Mouse (Mus musculus) forebrain, embryonic 11.5 days (tissue): ENCODE data around the gene Mga. TPM values are rescaled to one million over a fixed set of nuclear protein-coding genes. Genes with fewer than 3 reads are reported as not detected.

Experiments used
- ATAC-seq: fragments of 200-750 bp; cut with Nextera tagmentation; replicated peaks from 2 replicates; pipeline ENCODE4 v1.8.0; 2017; ENCODE audit warnings: moderate TSS enrichment; ENCODE audit not compliant: low FRiP score
- DNase-seq: peaks from one replicate; pipeline ENCODE4 v3.0.0-alpha.2; 2017; ENCODE audit warnings: low spot score
- H3K27ac ChIP-seq: fragments of 300-500 bp; sonication (generic); 2 replicates; pipeline ENCODE4 v1.5.1; 2014; ENCODE audit warnings: low read depth, low read length
- H3K27me3 ChIP-seq: fragments of 300-500 bp; sonication (generic); 2 replicates; pipeline ENCODE4 v1.6.1; 2014; ENCODE audit warnings: mild to moderate bottlenecking, low read length, mixed read lengths; ENCODE audit not compliant: control insufficient read depth, insufficient read depth
- H3K36me3 ChIP-seq: fragments of 300-500 bp; sonication (generic); 2 replicates; pipeline ENCODE4 v1.6.1; 2014; ENCODE audit warnings: mild to moderate bottlenecking, low read length, moderate library complexity, mixed read lengths; ENCODE audit not compliant: control insufficient read depth, insufficient read depth
- H3K4me1 ChIP-seq: fragments of 300-500 bp; sonication (generic); replicated peaks from 2 replicates; pipeline ENCODE4 v1.6.1; 2014; ENCODE audit warnings: low read length, mixed read lengths; ENCODE audit not compliant: control insufficient read depth, insufficient read depth
- H3K4me2 ChIP-seq: fragments of 300-500 bp; sonication (generic); 2 replicates; pipeline ENCODE4 v1.6.1; 2014; ENCODE audit warnings: low read depth, mild to moderate bottlenecking, low read length, moderate library complexity, mixed read lengths; ENCODE audit not compliant: severe bottlenecking
- H3K4me3 ChIP-seq: fragments of 300-500 bp; sonication (generic); 2 replicates; pipeline ENCODE4 v1.5.1; 2014; ENCODE audit warnings: low read depth, low read length
- H3K9ac ChIP-seq: fragments of 300-500 bp; sonication (generic); 2 replicates; pipeline ENCODE4 v1.6.1; 2014; ENCODE audit warnings: low read length
- H3K9me3 ChIP-seq: fragments of 300-500 bp; sonication (generic); 2 replicates; pipeline ENCODE4 v1.6.1; 2016; ENCODE audit warnings: low read length, mixed read lengths; ENCODE audit not compliant: control insufficient read depth
- WGBS: fragments of 180-500 bp; shearing (Covaris S2); extraction: QIAGEN DNeasy Blood & Tissue Kit; methylation state at CpG from one replicate; pipeline ENCODE4 v1.1.7; 2014; 5-methylcytosine and 5-hydroxymethylcytosine counted together
- polyA plus RNA-seq: library from polyadenylated mRNA; unstranded; fragments of >200 nt; fragmentation: Nextera tagmentation; extraction: Ambion mirVana; gene quantifications from 2 replicates; pipeline ENCODE4 v1.2.1, GENCODE M21; 2014

Mga gene
- polyA plus RNA-seq, 1 experiment from 2014 or later, result 43.3 TPM

DNA sequence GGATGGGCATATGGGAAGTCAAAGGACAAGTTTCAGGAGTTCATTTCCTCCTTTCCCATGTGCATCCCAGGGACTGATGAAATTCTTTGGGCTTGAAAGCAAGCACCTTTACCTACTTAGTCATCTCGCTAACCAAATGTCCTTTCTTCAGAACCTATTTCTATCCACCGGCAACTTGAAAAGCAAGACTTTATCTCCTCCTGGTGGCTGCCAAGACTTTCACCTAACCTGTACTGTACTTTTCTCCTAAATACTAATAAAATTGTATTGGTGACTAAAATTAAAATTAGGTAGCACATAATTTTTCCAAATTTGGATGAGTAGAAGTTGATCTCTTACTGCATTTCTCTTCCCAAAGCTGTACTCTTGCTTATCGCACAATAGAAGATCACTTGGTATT, 9.8 kb upstream of the Mga start:
- no peaks in the 10 kb centered on the region for H3K36me3 ChIP-seq
- H3K9ac ChIP-seq, result no peak overlapping the region
- no peaks in the 10 kb centered on the region for H3K9me3 ChIP-seq
- no peaks in the 10 kb centered on the region for H3K4me1 ChIP-seq
- DNase-seq (no peak), ATAC-seq (no peak)
- no peak overlapping the region for H3K27ac ChIP-seq
- 90% methylated on average over 3 of the region's 3 CpGs for WGBS
- no peaks in the 10 kb centered on the region for H3K27me3 ChIP-seq
- H3K4me2 ChIP-seq, result no peak overlapping the region
- H3K4me3 ChIP-seq, result no peak overlapping the region

DNA sequence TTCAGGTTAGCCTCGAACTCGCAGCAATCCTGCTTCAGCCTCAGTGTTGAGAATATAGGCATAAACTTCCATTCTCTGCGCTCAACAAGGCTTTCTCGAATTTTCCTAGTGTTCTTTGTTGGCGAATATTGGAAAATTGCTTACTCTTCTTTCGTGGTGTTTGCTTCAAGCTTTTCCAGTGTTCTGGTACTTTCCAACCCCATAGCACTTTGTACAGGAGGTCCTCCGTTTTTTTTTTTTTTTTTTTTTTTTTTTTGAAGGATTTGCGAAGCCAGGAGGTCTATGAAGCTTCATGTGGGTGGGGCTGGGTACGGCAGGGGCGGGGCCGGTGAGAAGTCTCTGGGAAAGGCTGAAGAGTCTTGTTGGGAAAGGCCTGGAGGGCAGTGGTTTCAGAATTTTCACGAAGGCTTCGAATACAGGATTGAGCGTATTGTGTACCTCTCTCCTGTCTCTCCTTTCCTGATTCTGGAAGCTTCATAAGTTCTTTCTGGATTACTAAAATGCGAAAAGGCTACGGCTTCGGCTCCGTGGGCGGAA, 407 bp upstream of the Mga start:
- H3K4me2 ChIP-seq, result peak overlapping the region; percentile 81
- 16% methylated on average over 19 of the region's 19 CpGs for WGBS
- H3K4me1 ChIP-seq, result peaks cover 7% of the 10 kb centered on the region; the same call in 1 of the 2 replicates
- H3K27me3 ChIP-seq, result no peaks in the 10 kb centered on the region
- ATAC-seq, result peak; percentile 71
- peak overlapping the region; percentile 2; the same call in 1 of the 2 replicates for H3K27ac ChIP-seq
- H3K9me3 ChIP-seq, result no peaks in the 10 kb centered on the region
- H3K36me3 ChIP-seq, result no peaks in the 10 kb centered on the region
- peak overlapping the region; percentile 41 for H3K4me3 ChIP-seq
- peak overlapping the region; percentile 51 for H3K9ac ChIP-seq
- no peak for DNase-seq

GRCm38 (mm10) chr2:119898141-119898594, 1.1 kb downstream of the Mga start:
- 8% methylated on average over 19 of the region's 19 CpGs for WGBS
- H3K9me3 ChIP-seq, result no peaks in the 10 kb centered on the region
- H3K36me3 ChIP-seq, result no peaks in the 10 kb centered on the region
- H3K4me3 ChIP-seq, result peak overlapping the region; percentile 41
- ATAC-seq (peak; percentile 64; the same call in 1 of the 2 replicates), DNase-seq (peak; percentile 72)
- H3K27ac ChIP-seq, result no peak overlapping the region
- H3K4me1 ChIP-seq, result peaks cover 7% of the 10 kb centered on the region; the same call in 1 of the 2 replicates
- H3K4me2 ChIP-seq, result peak overlapping the region; percentile 81
- peak overlapping the region; percentile 51 for H3K9ac ChIP-seq
- no peaks in the 10 kb centered on the region for H3K27me3 ChIP-seq

DNA sequence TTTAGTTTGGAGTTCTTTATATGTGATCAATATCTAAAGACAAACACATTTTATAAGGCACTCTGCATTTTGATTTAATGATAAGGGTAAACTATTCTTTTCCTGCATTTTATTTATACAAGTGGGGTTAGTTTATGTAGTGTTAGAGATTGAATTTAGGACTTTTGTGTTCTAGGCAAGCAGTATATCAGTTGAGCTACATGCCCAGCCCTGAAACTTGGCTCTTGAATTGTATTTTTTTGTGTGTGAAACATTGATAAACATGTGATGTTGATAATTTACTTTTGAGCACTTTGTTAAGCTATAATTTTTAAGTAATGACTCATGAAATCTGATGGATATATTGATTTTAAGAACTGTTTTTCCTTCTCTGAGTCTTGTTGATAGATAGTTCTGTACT, 19.0 kb downstream of the Mga start:
- Histone ChIP-seq H3K9me3 (no peaks in the 10 kb centered on the region), H3K9ac (no peak overlapping the region), H3K4me3 (no peak overlapping the region), H3K27me3 (no peaks in the 10 kb centered on the region), H3K27ac (no peak overlapping the region), H3K36me3 (no peaks in the 10 kb centered on the region), H3K4me2 (no peak overlapping the region), H3K4me1 (no peaks in the 10 kb centered on the region)
- DNase-seq (no peak), ATAC-seq (no peak)

DNA sequence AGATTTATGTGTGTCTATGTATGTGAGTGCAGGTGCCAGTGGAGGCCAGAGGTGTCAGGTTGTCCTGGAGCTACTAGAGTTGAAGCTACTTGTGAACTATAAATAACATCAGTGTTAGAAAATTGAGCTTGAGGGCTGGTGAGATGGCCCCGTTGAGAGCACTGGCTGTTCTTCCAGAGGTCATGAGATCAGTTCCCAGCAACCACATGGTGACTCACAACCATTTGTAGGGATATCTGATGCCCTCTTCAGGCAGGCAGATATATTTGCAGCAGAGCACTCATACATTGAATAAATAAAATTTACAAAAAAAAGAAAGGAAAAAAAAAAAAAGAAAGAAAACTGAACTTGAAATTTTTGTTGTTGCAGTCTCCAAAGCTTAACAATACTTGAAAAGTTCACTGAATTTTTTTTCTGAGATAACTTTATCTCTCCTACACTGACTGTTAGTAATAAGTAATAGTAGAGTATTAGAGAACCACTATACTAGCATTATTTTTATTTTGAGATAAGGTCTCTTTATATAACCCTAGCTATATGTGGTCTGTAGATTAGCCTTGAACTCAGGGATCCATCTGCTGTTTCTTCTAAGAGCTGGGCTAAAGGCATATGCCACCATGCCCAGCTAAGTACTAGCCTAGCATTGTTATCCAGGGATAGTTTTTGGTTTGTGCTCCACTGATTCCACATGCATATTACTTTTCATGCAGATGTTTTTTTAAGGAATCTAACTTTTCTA, 20.8 kb downstream of the Mga start:
- no peak overlapping the region for H3K4me2 ChIP-seq
- WGBS, result 73% methylated on average over 1 of the region's 1 CpGs
- no peaks in the 10 kb centered on the region for H3K27me3 ChIP-seq
- no peak overlapping the region for H3K9ac ChIP-seq
- H3K4me3 ChIP-seq, result no peak overlapping the region
- H3K36me3 ChIP-seq, result no peaks in the 10 kb centered on the region
- no peak overlapping the region for H3K27ac ChIP-seq
- no peaks in the 10 kb centered on the region for H3K9me3 ChIP-seq
- H3K4me1 ChIP-seq, result no peaks in the 10 kb centered on the region
- ATAC-seq (no peak), DNase-seq (no peak)

- 54% methylated on average over 9 of the region's 9 CpGs for WGBS
- Histone ChIP-seq H3K36me3 (no peaks in the 10 kb centered on the region; the same call in 1 of the 2 replicates), H3K4me1 (no peaks in the 10 kb centered on the region; the same call in 1 of the 2 replicates), H3K4me2 (no peak overlapping the region), H3K9me3 (no peaks in the 10 kb centered on the region), H3K27ac (no peak overlapping the region), H3K9ac (no peak overlapping the region), H3K4me3 (no peak overlapping the region), H3K27me3 (no peaks in the 10 kb centered on the region)
- no peak for ATAC-seq
- DNase-seq, result no peak
These were observed 73.5 kb downstream of the Mga start for GRCm38 (mm10) chr2:119970571-119970970.

- Histone ChIP-seq H3K4me1 (no peaks in the 10 kb centered on the region; the same call in 1 of the 2 replicates), H3K9ac (no peak overlapping the region), H3K4me3 (no peak overlapping the region), H3K27me3 (no peaks in the 10 kb centered on the region), H3K4me2 (no peak overlapping the region), H3K9me3 (no peaks in the 10 kb centered on the region), H3K36me3 (no peaks in the 10 kb centered on the region; the same call in 1 of the 2 replicates), H3K27ac (no peak overlapping the region)
- DNase-seq, result no peak
- 86% methylated on average over 3 of the region's 3 CpGs for WGBS
- ATAC-seq, result no peak
These were observed 74.3 kb downstream of the Mga start for GRCm38 (mm10) chr2:119971316-119971715.

- Histone ChIP-seq H3K4me2 (peak overlapping the region; percentile 51), H3K27me3 (no peaks in the 10 kb centered on the region), H3K4me1 (no peaks in the 10 kb centered on the region; the same call in 1 of the 2 replicates), H3K36me3 (no peaks in the 10 kb centered on the region; the same call in 1 of the 2 replicates), H3K9ac (peak overlapping the region; percentile 64), H3K4me3 (peak overlapping the region; percentile 60), H3K9me3 (no peaks in the 10 kb centered on the region), H3K27ac (no peak overlapping the region)
- 4% methylated on average over 32 of the region's 32 CpGs for WGBS
- ATAC-seq, result peak; percentile 98
- DNase-seq, result peak; percentile 98
These were observed 75.0 kb downstream of the Mga start for GRCm38 (mm10) chr2:119971837-119972536.
